Mouse (Mus musculus) spleen, adult 2 months (tissue): ENCODE measurements around the gene Mdm4.

Experiments
- CTCF ChIP-seq: fragments of 200-500 bp; IDR thresholded peaks from 2 replicates; pipeline ENCODE4 v1.5.1; 2011; ENCODE audit warnings: mild to moderate bottlenecking, inconsistent platforms; ENCODE audit not compliant: insufficient read depth, insufficient read length, insufficient replicate concordance; ENCODE audit errors: extremely low read depth
- POLR2A ChIP-seq: fragments of 200-500 bp; IDR thresholded peaks from 2 replicates; pipeline ENCODE4 v1.6.1; 2011; ENCODE audit warnings: low read depth, low read length, inconsistent platforms

- no peak for TF ChIP-seq POLR2A
- TF ChIP-seq CTCF, result no peak
Measured at GRCm38 (mm10) chr1:133011955-133012841, 18.2 kb downstream of the Mdm4 start.
